Mouse (Mus musculus) layer of hippocampus, adult 11-12 months (tissue): ENCODE data around the gene Gm10406.
"Not testable (repeated sequence)": the region's sequence is repeated elsewhere in the genome, so short reads cannot be mapped to it uniquely, and the experiment has no call there.

Source experiments
- DNase-seq: peaks from one replicate; pipeline ENCODE4 v3.0.0; 2022; ENCODE audit warnings: low spot score

The Gm10406 gene

DNA sequence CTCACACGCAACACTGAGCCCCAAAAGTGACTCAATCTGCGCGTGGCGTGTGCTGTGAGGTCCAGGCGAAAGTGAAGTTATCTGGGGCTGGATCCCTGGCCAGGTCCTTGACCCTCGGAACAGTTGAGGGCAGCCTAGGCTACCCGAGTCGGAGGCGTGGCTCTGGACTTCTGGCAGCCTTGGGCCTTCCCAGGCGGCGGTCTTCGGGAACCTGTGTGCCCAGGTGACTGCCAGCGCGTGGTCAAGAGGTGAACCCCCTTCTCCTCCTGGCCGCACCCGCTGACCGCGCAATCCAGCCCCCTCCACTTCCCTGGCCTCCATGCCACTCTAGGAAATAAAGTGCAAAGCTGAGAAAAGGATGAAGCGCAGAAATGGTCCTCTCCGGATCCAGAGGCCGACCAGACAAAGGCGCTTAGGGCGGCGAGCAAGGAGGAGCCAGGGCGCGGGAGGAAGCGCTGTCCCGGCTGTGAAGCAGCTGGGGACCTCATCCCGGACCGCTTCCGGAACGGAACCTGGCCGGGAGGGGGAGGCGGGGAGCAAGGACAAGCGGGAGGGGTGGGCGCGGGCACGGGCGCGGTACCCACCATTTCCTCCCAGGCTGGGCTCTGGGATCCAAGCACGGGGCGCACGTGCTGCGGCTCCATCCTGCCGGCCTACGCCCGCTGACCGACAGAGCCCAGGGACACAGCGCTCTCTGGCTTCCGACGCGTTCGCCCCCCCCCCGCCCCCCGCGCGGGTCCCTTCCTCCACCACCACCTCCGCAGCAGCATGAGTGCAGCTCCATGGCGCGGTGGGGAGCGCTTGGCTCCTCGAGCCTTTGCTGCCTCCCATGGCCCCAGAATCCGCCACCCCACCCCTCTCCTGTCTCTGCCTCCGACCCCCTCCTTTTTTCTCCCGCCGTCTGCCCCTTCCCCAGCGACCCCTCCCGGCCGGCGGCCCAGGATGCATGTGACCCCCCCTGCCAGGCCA lies at the start of gene Gm10406:
Gm10406 (minus strand) TSS at position 669 of the 969 bp plus-strand sequence.
- DNase-seq: peak; percentile 17

DNA sequence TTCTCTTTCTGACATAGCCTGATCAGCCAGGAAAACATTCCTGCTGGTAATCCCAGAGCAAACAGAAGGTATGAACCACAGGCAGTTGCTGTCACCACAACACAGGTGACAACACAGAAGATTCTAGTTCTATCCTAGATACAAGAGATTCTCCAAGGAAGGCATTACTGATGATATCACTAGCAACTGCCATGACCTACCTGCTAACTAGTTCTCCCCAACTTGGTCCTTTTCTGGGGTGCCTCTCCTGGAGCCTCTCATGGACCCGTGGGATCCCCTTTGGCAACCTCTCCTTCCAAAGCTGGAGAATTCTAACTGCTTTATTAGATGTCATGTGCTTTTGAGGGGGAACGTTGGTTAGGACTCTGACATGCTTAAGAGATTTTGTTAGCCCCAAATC lies 17.6 kb upstream of the Gm10406 start, which contains the start of gene Gm3685:
Gm3685 (minus strand) TSS at position 101 of the 400 bp plus-strand sequence.
- not testable (repeated sequence) for DNase-seq

DNA sequence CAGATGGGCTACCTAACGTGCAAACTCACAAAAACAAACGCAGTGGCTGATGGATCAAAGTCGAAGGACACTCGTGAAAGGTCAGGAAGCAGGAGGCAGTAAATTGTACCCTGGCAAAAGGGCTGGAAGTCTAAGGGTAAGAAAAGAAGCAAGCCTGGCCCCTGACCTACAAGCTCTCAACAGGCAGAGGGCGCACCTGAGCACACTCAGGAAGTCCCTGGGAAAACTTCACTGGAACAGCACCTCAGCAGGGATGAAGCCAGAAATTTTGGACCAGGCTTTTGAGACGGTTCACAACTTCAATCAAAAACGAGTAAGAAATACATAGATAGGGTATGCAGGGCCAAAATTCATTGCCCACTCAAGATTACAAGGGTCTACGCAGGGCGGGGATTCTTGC lies 975 bp downstream of the Gm10406 start:
- DNase-seq: peak; percentile 16

DNA sequence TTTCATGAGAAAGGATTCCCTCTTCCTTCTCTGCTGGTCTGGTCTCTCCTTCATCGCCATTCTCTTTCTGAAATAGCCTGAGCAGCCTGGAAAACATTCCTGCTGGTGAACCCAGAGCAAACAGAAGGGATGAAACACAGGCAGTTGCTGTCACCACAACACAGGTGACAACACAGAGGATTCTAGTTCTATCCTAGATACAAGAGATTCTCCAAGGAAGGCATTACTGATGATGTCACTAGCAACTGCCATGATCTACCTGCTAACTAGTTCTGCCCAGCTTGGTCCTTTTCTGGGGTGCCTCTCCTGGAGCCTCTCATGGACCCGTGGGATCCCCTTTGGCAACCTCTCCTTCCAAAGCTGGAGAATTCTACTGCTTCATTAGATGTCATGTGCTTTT lies 53.5 kb downstream of the Gm10406 start, which contains the start of gene Gm6356:
Gm6356 (minus strand) TSS at position 101 of the 400 bp plus-strand sequence.
- not testable (repeated sequence) for DNase-seq
